Mouse (Mus musculus): ENCODE measurements around the gene Igsf11.

DNA sequence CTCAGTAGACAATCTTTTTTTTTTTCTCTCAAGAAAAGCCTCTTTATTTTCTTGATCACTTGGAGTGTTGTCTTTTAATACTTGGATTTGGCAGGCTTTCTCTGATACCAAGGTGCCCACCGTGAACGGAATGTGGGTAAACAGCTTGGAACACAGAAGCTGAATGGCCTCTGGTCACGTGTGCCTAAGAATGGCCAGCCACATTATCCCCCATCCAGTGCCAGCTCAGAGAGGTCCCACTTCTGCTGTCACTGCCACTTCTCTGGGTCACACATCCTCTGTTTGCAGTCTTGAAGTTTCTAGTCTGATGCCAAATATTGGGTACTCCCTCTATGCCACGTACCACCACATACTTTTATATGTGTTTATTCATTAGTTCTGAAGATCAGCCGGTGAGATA, 28.0 kb downstream of the Igsf11 start:
- no peak for TF ChIP-seq CTCF (IDR thresholded peaks at IDR 0.05 in 2 of 3, conservative IDR thresholded peaks at IDR 0.05 in 1 of 3; ENCODE audit: control insufficient read depth in 1 of 3, insufficient read depth in 1 of 3, low read depth in 2 of 3, low read length in 3 of 3, poor library complexity in 1 of 3, severe bottlenecking in 1 of 3)
- no peak for TF ChIP-seq GATA1 (IDR thresholded peaks at IDR 0.05; ENCODE audit: low read depth, low read length)
- no peak for TF ChIP-seq ZMIZ1 (IDR thresholded peaks at IDR 0.05; ENCODE audit: low read depth, low read length)
- no peak for TF ChIP-seq MXI1 (IDR thresholded peaks at IDR 0.05; ENCODE audit: low read depth, low read length)
- no peak for TF ChIP-seq UBTF (IDR thresholded peaks at IDR 0.05; ENCODE audit: borderline replicate concordance, insufficient read depth, low read depth, low read length)
- TF ChIP-seq TBP (IDR thresholded peaks at IDR 0.05; ENCODE audit: low read depth, low read length) = no peak
- no peak for TF ChIP-seq MYB (IDR thresholded peaks at IDR 0.05; ENCODE audit: low read depth, low read length)
- no peak for TF ChIP-seq POLR2A (IDR thresholded peaks at IDR 0.05; ENCODE audit: control insufficient read depth in 1 of 2, insufficient read depth in 1 of 2, low read depth in 1 of 2, low read length in 2 of 2, poor library complexity in 1 of 2)
- TF ChIP-seq KAT2A (conservative IDR thresholded peaks at IDR 0.05; ENCODE audit: low read depth, low read length) = no peak
- TF ChIP-seq ZC3H11A (IDR thresholded peaks at IDR 0.05; ENCODE audit: low read depth, low read length) = no peak
- no peak for TF ChIP-seq EP300 (IDR thresholded peaks at IDR 0.05; ENCODE audit: low read depth in 1 of 2, low read length in 2 of 2)
- TF ChIP-seq BHLHE40 (IDR thresholded peaks at IDR 0.05; ENCODE audit: borderline replicate concordance, low read depth, low read length) = no peak
- TF ChIP-seq TCF12 (IDR thresholded peaks at IDR 0.05; ENCODE audit: low read depth, low read length) = no peak
